Mouse (Mus musculus) erythroblast, embryonic 14.5 days (primary cell): ENCODE measurements around the gene Dlg2. TPM values are rescaled to one million over a fixed set of nuclear protein-coding genes. Genes with fewer than 3 reads are reported as not detected.

ENCODE experiments used
- H3K27me3 ChIP-seq: 2 replicates; pipeline ENCODE4 v1.6.1; 2012; ENCODE audit warnings: inconsistent platforms; ENCODE audit not compliant: control insufficient read depth
- H3K36me3 ChIP-seq: 2 replicates; pipeline ENCODE4 v1.6.1; 2012; ENCODE audit warnings: mild to moderate bottlenecking, inconsistent platforms; ENCODE audit not compliant: control insufficient read depth
- H3K4me1 ChIP-seq: 2 replicates; pipeline ENCODE4 v1.6.1; 2012; ENCODE audit warnings: inconsistent platforms; ENCODE audit not compliant: control insufficient read depth
- H3K4me3 ChIP-seq: replicated peaks from 2 replicates; pipeline ENCODE3; 2012; ENCODE audit warnings: moderate library complexity, mild to moderate bottlenecking, inconsistent platforms
- H3K9me3 ChIP-seq: 2 replicates; pipeline ENCODE4 v1.6.1; 2012; ENCODE audit warnings: low read length, inconsistent platforms, mixed read lengths; ENCODE audit not compliant: control insufficient read depth
- GATA1 ChIP-seq: IDR thresholded peaks from 2 replicates; pipeline ENCODE4 v1.6.1; 2012; ENCODE audit warnings: low read length, inconsistent platforms, mixed read lengths
- TAL1 ChIP-seq: IDR thresholded peaks from 3 replicates; pipeline ENCODE4 v1.6.1; 2012; ENCODE audit warnings: low read length, inconsistent platforms, mixed read lengths
- polyA plus RNA-seq: library from polyadenylated mRNA; stranded (reverse); fragments of >175 nt; gene quantifications from 2 replicates; pipeline ENCODE4 v1.2.3, GENCODE M21; 2012

Gene Dlg2
- polyA plus RNA-seq, 1 experiment: not detected

DNA sequence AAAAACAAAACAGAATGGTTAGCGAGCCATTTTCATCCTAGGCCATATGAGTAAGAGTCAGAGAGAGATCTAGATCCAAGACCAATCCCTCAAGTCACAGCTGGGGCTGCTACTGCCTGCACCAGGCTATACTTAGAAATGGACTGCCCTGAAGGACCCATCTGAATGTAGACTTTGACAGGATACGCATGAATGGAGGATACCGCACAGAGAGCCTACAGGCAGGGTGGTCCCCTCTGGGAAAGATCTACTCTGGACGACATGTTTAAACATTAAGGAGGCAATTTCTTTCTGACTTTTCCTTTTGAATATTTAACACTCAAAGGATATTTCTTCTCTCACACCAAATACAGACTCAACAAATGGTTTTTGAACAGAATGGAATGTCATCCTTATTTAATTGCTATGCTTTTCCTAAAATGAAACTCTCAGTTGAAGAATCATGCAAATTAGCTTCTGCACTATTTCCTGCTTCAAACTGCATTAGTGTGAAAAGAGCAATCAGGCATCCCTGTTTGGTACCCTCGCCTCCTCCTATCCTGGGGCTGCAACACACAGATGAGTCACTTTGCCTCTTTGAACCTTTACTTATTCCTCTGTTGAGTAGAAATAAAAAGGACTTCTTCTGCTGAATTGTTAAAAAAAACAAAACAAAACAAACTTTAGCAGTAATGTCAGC is 1856.9 kb downstream of the Dlg2 start:
- TF ChIP-seq TAL1 (no peak), GATA1 (no peak)
- no peak overlapping the region for H3K4me3 ChIP-seq

GRCm38 (mm10) chr7:92356542-92356941 is 1880.1 kb downstream of the Dlg2 start:
- H3K4me3 ChIP-seq: no peak overlapping the region
- no peaks in the 10 kb centered on the region for H3K36me3 ChIP-seq
- no peaks in the 10 kb centered on the region for H3K27me3 ChIP-seq
- TF ChIP-seq GATA1 (no peak), TAL1 (no peak)
- H3K9me3 ChIP-seq: no peaks in the 10 kb centered on the region
- no peaks in the 10 kb centered on the region for H3K4me1 ChIP-seq

More for the DNA sequence above, 1856.9 kb downstream of the Dlg2 start:
- Histone ChIP-seq H3K27me3 (no peaks in the 10 kb centered on the region), H3K4me1 (no peaks in the 10 kb centered on the region), H3K9me3 (no peaks in the 10 kb centered on the region), H3K36me3 (no peaks in the 10 kb centered on the region)

DNA sequence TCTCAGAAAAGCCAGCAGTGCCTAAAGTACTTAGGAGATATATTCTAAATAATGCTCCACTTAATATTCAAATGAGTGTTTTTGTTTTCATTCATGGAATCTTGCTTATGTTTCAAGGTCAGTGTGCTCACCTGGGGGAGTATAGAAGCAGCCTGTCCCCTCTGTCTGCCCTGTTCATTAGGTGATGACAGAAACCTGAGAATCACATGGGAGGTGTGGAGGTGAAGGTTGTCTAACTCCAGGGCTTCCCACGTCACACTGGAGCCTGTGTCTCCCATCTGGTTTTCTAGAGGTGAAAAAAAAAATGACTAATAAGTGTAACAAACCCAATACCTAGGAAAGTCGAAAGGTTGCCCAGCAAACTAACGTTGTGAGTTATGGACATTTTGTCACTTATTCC is 1886.9 kb downstream of the Dlg2 start:
- Histone ChIP-seq H3K4me1 (no peaks in the 10 kb centered on the region), H3K9me3 (no peaks in the 10 kb centered on the region), H3K27me3 (no peaks in the 10 kb centered on the region), H3K4me3 (no peak overlapping the region), H3K36me3 (no peaks in the 10 kb centered on the region)
- no peak for TF ChIP-seq GATA1
- no peak for TF ChIP-seq TAL1

DNA sequence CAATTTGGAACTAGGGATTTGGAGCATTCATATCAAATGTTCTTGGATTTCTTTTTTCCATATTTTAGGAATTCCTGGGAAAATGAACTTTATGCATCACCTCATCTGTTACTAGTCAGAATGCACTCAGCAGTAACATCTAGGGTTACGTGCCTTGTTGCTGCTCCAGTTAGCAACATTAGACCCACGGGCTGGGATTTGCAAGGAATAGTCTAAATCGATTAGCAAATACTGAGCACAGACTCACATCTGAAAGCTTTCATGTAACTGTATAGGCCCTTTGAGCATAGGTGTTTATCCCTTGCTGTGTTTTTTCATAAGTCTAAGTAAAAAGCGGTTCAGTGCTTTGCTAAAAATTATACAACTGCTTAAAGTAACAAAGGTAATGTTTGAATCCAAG is 1887.3 kb downstream of the Dlg2 start:
- Histone ChIP-seq H3K4me1 (no peaks in the 10 kb centered on the region), H3K27me3 (no peaks in the 10 kb centered on the region), H3K9me3 (no peaks in the 10 kb centered on the region), H3K4me3 (no peak overlapping the region), H3K36me3 (no peaks in the 10 kb centered on the region)
- no peak for TF ChIP-seq GATA1
- no peak for TF ChIP-seq TAL1

- no peaks in the 10 kb centered on the region for H3K9me3 ChIP-seq
- no peak for TF ChIP-seq GATA1
- no peak for TF ChIP-seq TAL1
- no peaks in the 10 kb centered on the region for H3K36me3 ChIP-seq
- H3K27me3 ChIP-seq: no peaks in the 10 kb centered on the region
- H3K4me1 ChIP-seq: no peaks in the 10 kb centered on the region
- no peak overlapping the region for H3K4me3 ChIP-seq
These were observed 1890.6 kb downstream of the Dlg2 start for GRCm38 (mm10) chr7:92367111-92367510.

GRCm38 (mm10) chr7:92370521-92370920 is 1894.0 kb downstream of the Dlg2 start:
- no peaks in the 10 kb centered on the region for H3K36me3 ChIP-seq
- H3K27me3 ChIP-seq: no peaks in the 10 kb centered on the region
- H3K9me3 ChIP-seq: no peaks in the 10 kb centered on the region
- no peak overlapping the region for H3K4me3 ChIP-seq
- TF ChIP-seq TAL1: no peak
- H3K4me1 ChIP-seq: no peaks in the 10 kb centered on the region

DNA sequence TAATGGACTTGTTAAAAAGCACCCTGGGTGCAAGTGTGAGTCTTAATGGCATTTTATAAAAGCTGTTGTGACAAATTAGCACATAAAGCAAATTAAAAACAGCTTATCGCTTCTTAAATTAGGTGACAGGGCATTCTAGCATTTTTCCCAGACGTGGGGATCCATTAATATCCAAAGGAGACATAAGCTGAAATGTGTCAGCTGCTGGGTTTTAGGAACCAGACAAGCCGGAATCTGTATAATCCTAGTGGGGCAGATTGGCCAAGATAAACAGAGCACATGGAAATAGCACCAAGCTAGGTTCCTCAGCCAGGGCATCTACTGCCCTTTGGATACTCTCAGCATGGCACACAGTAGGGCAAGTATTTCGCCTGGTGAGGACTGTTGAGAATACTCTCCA is 1895.2 kb downstream of the Dlg2 start:
- no peaks in the 10 kb centered on the region for H3K27me3 ChIP-seq
- no peak for TF ChIP-seq TAL1
- no peaks in the 10 kb centered on the region for H3K4me1 ChIP-seq
- H3K4me3 ChIP-seq: no peak overlapping the region
- H3K9me3 ChIP-seq: no peaks in the 10 kb centered on the region
- no peaks in the 10 kb centered on the region for H3K36me3 ChIP-seq

DNA sequence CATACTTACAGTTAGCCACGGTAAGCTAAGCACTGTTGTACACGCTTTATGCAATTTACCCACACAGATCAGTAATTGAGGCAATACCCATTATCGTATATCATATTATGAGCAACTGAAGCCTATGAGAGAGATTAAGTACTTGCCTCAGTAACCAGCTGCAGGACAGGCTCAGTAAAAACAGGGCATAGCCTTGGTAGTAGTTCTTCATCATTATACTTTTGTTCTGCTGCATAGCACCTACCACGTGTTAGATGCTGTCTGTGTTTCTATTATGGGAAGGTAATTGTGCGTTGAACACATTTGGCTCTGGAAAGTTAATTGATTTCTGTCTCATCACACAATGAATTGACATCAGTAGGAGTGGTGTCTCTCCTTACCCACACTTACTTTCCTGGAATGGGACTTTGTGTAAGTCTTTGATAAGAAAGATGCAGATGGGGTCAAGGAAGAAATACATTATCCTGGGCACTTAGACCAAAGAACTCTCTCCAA is 1897.4 kb downstream of the Dlg2 start:
- TF ChIP-seq TAL1: no peak
- no peak for TF ChIP-seq GATA1
- no peaks in the 10 kb centered on the region for H3K9me3 ChIP-seq
- no peaks in the 10 kb centered on the region for H3K4me1 ChIP-seq

GRCm38 (mm10) chr7:92383913-92384484 is 1907.5 kb downstream of the Dlg2 start:
- H3K4me1 ChIP-seq: no peaks in the 10 kb centered on the region
- H3K36me3 ChIP-seq: no peaks in the 10 kb centered on the region
- TF ChIP-seq GATA1: no peak
- TF ChIP-seq TAL1: no peak
- no peaks in the 10 kb centered on the region for H3K27me3 ChIP-seq
- H3K4me3 ChIP-seq: no peak overlapping the region
- H3K9me3 ChIP-seq: no peaks in the 10 kb centered on the region

More for the DNA sequence above, 1897.4 kb downstream of the Dlg2 start:
- Histone ChIP-seq H3K27me3 (no peaks in the 10 kb centered on the region), H3K36me3 (no peaks in the 10 kb centered on the region), H3K4me3 (no peak overlapping the region)
